Mouse (Mus musculus) layer of hippocampus, adult 18-20 months (tissue): ENCODE measurements around the gene Cntn5. TPM values are rescaled to one million over a fixed set of nuclear protein-coding genes. Genes with fewer than 3 reads are reported as not detected.
A peak's percentile ranks its signal among the peaks of the same experiment; 100 is the strongest.

Experiments
- DNase-seq, 2 experiments: peaks; one replicate each; pipeline ENCODE4 v3.0.0; 2022; ENCODE audit warnings: low spot score in 2 of 2
- long read RNA-seq: library from polyadenylated mRNA; stranded (forward); transcript quantifications from one replicate; pipeline ENCODE4 v2.0.0, GENCODE M21; 2021
- total RNA-seq, 2 experiments: library from RNA; stranded (reverse); gene quantifications; 2 replicates each; pipeline ENCODE4 v1.2.3; 2021

Gene Cntn5
- 1 to 10 TPM; 7.3 to 8.5 TPM for total RNA-seq
- long read RNA-seq, partial matches to known transcripts = 4 of 4 reads
- long read RNA-seq, other reads (novel, unspliced or antisense) = 0 of 4 reads

DNA sequence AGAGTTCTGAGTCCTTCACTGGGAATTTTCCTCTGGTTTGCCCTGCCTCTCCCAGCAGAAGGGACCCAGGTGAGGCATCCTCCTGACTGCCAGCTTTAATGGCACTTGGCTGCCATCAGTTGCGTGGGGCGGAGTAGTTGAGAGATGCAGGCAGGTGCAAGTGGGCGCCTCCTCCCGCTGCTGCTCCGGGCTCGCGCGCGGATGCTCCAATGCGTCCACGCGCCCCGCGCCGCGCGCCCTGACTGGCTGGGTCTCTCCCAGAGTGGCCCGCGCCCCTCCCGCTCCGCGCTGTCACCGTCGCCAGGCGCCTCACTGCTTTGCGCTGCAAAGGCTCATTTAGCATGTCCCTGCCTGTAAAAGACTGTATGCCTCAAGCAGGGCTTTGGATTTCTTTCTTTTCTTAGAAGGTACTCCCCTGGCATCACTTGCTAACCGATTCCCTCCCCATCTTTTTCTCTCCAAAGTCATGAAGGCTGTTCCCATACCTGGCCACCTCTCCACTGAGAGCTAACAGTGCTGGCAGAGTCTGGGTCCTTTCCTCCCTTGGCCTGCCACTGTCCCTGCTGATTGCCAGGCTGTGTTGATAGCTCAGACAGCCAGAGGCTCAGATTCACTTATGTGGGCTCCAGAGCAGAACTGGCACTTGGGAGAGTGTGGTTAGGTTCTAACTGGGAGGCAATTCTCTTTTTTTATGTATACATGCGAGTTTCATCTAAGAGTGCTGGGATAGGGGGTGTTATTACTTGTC is at the start of gene Cntn5:
TSS of gene Cntn5 (minus strand) at position 160 of the 748 bp plus-strand sequence.
- DNase-seq = peak; percentile 64 to 78

GRCm38 (mm10) chr9:10950470-10950869 is 45.9 kb upstream of the Cntn5 start:
- no peak for DNase-seq

DNA sequence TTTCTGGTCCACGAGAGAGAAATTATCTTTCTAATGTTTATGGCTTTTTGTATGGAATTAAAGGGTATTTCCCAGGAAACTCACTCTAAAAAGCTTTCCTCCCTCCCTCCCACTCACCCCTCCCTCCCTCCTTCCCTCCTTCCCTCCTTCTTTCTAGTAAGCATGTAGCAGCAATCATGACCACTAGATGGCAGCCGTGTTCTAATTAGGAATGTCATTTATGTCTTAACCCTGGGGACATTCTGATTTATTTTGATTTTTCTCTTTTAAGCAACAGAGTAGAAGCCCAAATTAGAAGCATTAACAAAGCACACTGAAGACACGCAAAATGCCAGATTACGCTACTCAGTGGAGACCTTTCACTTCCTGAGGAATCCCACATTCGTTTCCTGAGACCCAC is 5.0 kb upstream of the Cntn5 start:
- DNase-seq = peak; percentile 28 to 83

DNA sequence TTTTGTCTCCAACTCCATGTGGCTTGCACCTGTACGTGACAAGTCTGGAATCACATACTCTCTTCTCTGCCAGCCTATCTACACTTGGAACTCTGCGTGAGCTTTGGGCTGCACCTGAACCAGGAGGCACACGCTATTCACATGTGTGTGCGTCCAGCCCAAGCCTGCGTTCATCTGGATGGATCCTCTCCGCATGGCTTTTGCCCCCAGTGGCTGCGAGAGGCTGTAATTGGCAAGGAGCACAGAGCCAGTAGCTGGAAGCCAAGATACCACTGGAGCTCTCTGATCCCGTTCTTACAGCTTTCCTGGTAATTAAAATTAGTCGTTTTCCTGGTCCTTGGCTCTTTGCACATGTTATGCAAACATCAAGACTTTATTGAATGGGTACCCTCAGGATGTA is 1.1 kb upstream of the Cntn5 start:
- no peak for DNase-seq

DNA sequence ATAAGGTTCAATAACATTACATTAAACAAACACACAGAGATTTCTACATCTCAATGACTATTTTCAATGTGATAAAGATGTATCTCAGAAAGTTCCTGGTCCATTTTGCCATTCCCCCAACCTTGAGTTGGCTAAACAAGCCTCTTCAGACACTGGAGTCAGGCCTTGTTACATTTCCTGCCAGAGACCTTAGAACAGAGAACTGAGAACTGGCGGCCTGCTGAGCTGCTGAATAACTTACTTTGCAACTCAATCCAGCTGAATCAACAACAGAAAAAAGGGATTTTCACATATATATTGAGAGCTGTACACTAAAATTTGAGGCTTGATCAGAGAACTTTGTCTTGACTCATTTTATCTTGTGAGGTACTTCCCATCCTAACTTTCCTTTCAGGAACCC is 24.8 kb downstream of the Cntn5 start:
- no peak for DNase-seq

DNA sequence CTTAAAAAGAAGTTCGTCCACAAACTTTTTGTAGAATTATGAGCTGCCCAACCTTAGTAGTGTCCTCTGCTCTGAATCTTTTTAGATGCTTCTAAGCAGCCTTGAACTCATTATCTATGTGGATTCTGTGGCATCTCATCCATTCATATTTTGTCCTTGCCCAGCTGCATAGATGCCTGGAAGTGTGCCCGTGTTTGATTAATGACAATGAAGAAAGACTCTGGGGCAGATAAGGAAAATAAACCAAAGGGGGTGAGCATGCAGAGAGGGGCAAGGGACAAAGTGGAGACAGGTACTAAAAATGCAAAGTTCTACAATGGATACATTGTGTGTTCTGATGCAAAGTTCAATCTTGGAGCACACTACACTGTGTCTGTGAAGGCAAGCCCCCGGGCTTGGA is 30.7 kb downstream of the Cntn5 start:
- no peak for DNase-seq

DNA sequence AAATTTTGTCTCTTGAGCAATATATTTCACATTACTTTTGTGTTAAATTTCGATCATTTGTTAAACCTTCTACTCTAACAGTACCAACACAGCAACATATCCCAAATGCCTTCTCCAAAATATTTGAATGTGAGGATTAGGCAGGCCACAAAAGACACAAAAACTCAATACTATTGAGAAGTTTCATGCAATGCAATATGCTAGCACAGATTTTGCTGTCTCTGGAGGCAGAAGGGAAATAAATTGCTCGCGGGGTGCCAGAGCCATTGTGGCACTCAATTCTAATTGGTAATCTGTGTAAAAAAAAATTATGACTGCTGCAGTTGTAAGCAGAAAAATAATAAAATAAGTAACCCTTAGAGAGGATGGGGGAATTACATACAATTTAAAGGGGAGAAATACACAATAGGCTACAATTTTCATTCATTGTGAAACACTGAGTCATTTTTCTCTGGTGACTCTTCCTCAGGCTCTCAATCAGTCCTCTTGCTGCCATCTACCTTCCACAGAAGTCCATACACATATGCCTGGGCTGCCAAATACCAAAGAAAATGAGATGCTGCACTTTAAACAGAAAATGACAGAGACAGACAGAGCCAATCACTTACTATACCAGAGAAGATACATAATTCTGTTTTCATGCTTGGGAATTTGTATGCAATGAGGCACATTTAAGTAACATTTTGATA is 48.2 kb downstream of the Cntn5 start:
- DNase-seq = peak in 1 of 2 experiments; percentile 35

DNA sequence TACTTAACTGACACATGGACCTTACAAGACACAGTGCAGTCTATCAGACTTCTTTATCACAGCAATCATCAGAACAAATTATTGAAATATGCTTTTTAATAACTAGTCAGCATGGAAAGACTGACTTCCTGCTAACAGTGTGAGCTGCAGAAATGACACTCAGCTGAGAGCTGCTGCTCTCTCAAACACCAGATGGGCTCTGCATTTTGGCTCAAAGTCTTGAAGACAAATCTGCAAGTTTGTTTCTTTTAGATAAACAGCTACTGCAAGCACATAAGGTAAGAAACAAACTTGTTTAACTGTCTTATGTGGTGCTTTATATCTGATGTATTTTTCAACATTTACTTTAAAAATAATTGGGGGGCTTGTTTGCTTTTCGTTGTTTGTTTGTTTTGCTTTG is 87.9 kb downstream of the Cntn5 start:
- peak; percentile 5 to 38 for DNase-seq

DNA sequence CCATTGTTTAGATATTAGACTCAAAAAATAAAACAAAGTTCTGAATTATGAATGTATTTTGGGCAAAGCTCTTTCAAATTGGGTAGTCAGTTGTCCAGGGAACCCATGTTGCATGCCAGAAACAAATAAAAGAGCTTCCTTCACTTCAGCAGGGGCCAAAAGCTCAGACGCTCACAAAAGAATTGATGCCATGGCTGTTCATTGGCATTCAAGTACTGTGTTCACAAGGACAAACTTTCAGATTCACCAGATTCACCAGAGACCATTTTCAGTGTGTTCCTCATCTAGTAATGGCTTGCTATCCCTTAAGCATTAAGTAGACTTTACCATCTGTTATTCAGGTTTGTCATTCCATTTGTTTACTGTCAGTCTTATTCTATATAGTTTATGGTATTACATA is 107.4 kb downstream of the Cntn5 start:
- no peak for DNase-seq

DNA sequence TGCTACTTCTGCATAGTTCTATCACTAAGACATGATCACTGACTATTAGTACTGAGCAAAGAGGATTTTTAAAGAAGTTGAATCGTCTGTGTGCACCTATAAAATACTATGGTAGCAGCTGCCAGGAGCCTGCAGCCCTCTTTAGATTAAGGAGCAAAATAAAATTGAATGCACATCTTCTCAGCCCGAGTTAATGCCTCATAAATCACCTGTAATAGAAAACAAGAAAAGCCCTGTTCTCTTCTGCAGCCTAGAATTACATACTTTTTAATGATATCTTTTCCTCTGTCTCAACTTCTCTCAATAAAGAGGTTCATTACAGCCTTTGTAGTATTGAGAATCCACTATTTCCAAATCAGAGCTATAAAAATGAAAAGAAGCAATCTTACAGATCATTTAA is 109.5 kb downstream of the Cntn5 start:
- DNase-seq = no peak

GRCm38 (mm10) chr9:10731878-10732277 is 172.7 kb downstream of the Cntn5 start:
- DNase-seq = no peak

DNA sequence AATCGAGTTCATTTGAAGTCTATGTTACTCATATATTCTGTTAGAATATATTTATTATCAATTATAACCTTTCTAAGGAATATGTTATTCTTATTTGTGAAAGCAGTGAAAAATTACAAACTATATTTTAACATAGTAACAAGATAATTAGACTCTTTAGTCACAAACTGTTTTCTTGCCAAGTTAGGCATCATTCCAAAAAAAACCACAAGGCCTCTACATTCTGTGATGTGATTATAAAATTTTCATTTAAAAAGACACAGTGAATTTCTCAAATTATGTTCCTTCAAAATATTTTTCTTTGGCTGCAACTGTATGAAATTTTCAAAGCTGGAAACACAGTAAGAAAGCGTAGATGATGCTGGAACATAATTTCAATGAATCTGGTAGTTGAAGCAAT is 180.4 kb downstream of the Cntn5 start:
- peak in 1 of 2 experiments; percentile 17 for DNase-seq

GRCm38 (mm10) chr9:10722121-10722520 is 182.5 kb downstream of the Cntn5 start:
- DNase-seq = no peak

DNA sequence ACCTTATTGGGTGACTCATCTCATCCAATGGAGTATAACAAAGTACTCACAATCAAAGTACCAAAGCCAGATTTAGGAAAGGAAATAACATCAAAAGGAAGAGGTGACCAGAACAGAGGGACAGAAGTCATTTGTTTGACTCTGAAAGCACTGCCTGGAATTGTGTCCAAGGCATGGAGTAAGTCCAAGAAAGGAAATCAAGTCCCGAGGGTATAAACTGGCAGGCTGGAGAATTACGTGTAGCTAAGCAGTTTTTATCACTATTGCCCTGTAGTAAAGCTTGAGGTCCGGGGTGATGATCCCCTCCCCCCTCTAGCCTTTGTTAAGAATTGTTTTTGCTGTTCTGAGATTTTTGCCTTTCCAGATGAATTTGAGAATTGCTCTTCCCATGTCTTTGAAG is 185.6 kb downstream of the Cntn5 start:
- DNase-seq = no peak

DNA sequence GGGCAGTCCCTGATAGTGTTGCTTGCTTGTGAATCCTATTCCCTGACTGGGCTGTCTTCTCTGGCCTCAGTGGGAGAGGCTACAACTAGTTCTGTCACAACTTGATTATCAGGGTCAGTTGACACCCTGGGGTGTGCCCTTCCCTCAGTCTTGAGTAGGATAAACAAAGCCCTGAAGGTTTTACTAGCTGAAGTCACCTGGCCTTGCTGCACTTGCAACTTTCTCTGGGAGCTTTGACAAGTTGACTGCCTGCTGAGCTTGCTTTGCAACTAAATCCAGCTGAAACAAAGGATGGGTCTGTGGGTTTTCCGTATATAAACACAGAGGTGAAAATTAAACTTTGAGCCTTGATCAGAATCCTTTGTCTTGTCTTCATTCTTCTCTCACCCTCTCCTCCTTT is 190.9 kb downstream of the Cntn5 start:
- no peak for DNase-seq

DNA sequence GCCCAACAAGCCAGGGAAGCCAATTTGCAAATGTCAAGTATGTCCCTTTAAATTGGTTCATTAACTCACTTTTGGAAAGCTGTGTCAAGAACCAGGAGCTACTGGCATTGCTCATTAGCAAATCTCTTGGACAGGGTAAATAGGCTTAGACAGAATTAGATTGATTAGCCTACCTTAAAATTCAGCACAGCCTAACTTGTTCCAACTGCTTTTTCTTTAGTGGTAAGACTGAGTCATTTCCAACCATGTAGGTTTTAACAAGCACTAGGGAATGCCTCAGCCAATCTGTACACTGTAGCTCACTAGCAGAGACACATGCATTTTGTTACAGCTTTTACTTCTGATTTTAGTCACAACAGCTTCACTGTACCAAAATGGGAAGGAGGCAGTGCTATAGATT is 222.9 kb downstream of the Cntn5 start:
- no peak for DNase-seq

GRCm38 (mm10) chr9:10681181-10681580 is 223.4 kb downstream of the Cntn5 start:
- DNase-seq = peak in 1 of 2 experiments; percentile 35

DNA sequence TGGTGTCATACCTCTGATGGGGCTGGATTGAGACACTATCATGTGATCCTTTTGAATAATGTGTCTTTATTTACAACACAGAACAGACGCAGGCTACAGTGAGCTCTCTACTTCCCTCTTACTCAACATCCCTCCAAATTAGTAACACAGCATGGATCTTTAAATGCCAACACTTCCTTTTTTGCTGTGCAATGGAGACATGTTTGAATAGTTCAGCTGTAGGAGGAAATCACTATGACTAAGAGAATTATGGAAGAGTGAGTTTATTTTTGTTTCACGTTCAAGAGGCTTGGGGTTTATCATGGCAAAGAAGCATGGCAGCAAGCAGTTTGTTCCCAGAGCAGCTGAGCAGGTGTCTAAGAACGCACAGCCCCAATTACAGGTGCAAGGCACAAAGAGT is 235.9 kb downstream of the Cntn5 start:
- DNase-seq = no peak

- DNase-seq = no peak
These were observed 237.1 kb downstream of the Cntn5 start for GRCm38 (mm10) chr9:10667438-10667837.

DNA sequence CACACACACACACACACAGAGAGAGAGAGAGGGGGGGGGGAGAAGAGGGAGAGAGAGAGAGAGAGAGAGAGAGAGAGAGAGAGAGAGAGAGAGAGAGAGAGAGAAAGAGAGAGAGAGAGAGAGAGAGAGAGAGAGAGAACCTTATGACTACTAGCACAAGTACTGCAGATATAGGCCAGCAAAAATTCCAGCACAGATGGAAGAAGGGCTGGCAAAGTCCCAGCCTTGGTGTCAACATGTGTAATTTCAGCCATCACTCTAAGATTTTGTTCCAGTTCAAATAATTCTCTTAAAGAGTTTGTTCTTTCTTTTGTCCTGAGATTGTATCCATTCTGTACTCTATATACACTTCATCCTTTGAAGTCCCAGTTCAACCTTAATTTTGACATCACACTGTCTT is 238.8 kb downstream of the Cntn5 start:
- DNase-seq = peak in 1 of 2 experiments; percentile 41

- DNase-seq = peak; percentile 53 to 74
These were observed 241.5 kb downstream of the Cntn5 start for GRCm38 (mm10) chr9:10663101-10663500.

DNA sequence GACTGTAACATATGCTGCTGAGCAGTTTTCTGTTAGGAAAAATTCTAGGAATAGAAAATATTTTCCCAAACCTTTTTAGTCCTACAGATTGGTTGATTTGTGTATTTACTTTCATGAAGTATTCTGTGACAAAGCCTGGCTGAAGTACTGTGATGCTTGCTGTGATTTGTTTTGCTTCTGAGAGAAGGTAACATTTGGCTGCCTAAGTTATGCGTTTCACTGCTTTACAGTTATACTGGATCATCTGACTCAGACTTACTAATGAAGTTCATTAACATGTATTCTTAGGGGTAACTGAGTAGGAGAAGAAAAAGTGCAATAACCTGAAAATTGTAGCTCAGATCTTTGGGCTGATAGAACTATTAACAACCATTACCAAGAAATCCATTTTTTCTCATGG is 245.1 kb downstream of the Cntn5 start:
- DNase-seq = no peak

DNA sequence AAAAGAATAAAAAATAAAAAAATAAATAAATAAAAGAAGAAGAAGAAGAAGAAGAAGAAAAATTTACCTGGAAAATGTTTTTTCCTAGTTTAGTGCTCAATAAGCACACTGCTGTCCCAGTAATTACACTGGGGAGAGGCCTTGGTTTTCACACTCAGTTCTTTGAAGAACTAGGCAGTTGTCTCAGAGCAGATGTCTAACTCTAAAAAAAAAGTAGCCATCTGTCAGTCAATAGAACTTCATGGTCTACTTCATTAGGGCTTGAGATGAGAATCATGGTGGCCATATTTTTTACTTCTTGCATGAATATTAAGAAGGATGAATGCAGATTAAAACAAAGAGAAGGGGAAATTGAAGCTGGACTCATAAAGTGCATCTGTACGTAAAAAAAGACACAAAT is 246.5 kb downstream of the Cntn5 start:
- DNase-seq = no peak
